Mouse (Mus musculus) liver, adult 2 months (tissue): ENCODE measurements around the gene Hist1h2ak. TPM values are rescaled to one million over a fixed set of nuclear protein-coding genes. Genes with fewer than 3 reads are reported as not detected.
"Not testable (repeated sequence)": the region's sequence is repeated elsewhere in the genome, so short reads cannot be mapped to it uniquely, and the experiment has no call there.

ENCODE experiments used
- DNase-seq: peaks from one replicate; pipeline ENCODE4 v3.0.0-alpha.2; 2011; ENCODE audit warnings: low read depth, low spot score; ENCODE audit errors: extremely low read depth
- H3K27ac ChIP-seq: fragments of 200-500 bp; replicated peaks from 2 replicates; pipeline ENCODE4 v1.5.1; 2012; ENCODE audit warnings: low read depth, mild to moderate bottlenecking, control low read depth, inconsistent platforms, low read length; ENCODE audit not compliant: insufficient read depth
- H3K27me3 ChIP-seq: fragments of 200-500 bp; 2 replicates; pipeline ENCODE4 v1.6.1; 2012; ENCODE audit warnings: mild to moderate bottlenecking, moderate library complexity, low read length, inconsistent platforms; ENCODE audit not compliant: control insufficient read depth, insufficient read depth
- H3K36me3 ChIP-seq: fragments of 200-500 bp; 2 replicates; pipeline ENCODE4 v1.6.1; 2012; ENCODE audit warnings: low read length, inconsistent platforms; ENCODE audit not compliant: control insufficient read depth, insufficient read depth
- H3K4me1 ChIP-seq: fragments of 200-500 bp; 2 replicates; pipeline ENCODE4 v1.6.1; 2011; ENCODE audit warnings: low read length; ENCODE audit not compliant: control insufficient read depth, insufficient read depth
- H3K4me3 ChIP-seq: fragments of 200-500 bp; 2 replicates; pipeline ENCODE4 v1.5.1; 2011; ENCODE audit warnings: low read depth, mild to moderate bottlenecking, control low read depth, low read length, moderate library complexity; ENCODE audit not compliant: insufficient read depth
- H3K79me2 ChIP-seq: fragments of 200-500 bp; 2 replicates; pipeline ENCODE4 v1.6.1; 2012; ENCODE audit warnings: inconsistent platforms, mild to moderate bottlenecking, low read length, moderate library complexity; ENCODE audit not compliant: control insufficient read depth, insufficient read depth
- H3K9ac ChIP-seq: fragments of 200-500 bp; 2 replicates; pipeline ENCODE4 v1.6.1; 2012; ENCODE audit warnings: low read depth, mild to moderate bottlenecking, control low read depth, inconsistent platforms, low read length
- CTCF ChIP-seq: fragments of 200-500 bp; IDR thresholded peaks from 2 replicates; pipeline ENCODE4 v1.5.1; 2011; ENCODE audit warnings: low read depth, low read length, control low read depth
- POLR2A ChIP-seq: fragments of 200-500 bp; IDR thresholded peaks from 2 replicates; pipeline ENCODE4 v1.6.1; 2011; ENCODE audit warnings: low read length, control low read depth; ENCODE audit not compliant: insufficient read depth; ENCODE audit errors: extremely low read depth
- WGBS: fragments of 180-500 bp; shearing (Covaris S2); methylation state at CpG from one replicate; pipeline ENCODE4 v1.1.7; 2018; 5-methylcytosine and 5-hydroxymethylcytosine counted together
- polyA plus RNA-seq: library from polyadenylated mRNA; depleted of rRNA; stranded (reverse); fragments of >200 nt; gene quantifications from 2 replicates; pipeline ENCODE4 v1.2.3, GENCODE M21; 2012
- total RNA-seq: library from RNA; depleted of rRNA; stranded (reverse); fragments of >200 nt; gene quantifications from 2 replicates; pipeline ENCODE4 v1.2.3, GENCODE M21; 2014

Hist1h2ak gene
- total and polyA plus RNA-seq, 2 experiments, result 3.3 TPM; not detected in 1

DNA sequence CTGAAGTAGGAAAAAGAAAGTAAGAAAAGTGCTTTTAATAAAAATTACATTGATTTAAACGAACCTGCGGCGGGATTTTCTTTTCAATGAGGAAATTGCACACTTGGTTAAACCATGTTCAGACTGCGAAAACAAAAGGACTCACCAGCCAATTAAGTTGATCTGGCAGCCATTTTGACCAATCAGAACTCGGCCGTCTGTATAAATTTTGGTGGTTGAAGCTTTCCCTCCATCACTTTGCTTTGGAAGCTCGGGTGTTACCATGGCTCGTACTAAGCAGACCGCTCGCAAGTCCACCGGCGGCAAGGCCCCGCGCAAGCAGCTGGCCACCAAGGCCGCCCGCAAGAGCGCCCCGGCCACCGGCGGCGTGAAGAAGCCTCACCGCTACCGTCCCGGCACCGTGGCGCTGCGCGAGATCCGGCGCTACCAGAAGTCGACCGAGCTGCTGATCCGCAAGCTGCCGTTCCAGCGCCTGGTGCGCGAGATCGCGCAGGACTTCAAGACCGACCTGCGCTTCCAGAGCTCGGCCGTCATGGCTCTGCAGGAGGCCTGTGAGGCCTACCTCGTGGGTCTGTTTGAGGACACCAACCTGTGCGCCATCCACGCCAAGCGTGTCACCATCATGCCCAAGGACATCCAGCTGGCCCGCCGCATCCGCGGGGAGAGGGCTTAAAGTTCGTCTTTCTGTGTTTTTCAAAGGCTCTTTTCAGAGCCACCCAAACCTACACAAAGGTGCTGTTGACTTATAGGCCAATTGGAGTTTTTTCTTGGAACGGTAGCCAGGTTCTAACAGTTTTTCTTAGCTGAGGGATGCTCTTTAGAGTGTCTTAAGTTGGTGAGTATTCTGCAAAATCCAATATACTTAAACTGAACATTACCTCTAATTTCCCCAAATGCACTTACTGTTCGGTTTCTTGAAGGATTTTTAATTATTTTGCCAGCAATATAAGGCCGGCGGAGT lies 36.0 kb downstream of the Hist1h2ak start, which contains the start of gene Hist1h3h:
Gene Hist1h3h, plus strand, starts transcription at position 263 of the 961 bp plus-strand sequence.
- not testable (repeated sequence) for H3K36me3 ChIP-seq, H3K27me3 ChIP-seq, H3K79me2 ChIP-seq, H3K9ac ChIP-seq
- DNase-seq, result peak; percentile 68
- Histone ChIP-seq H3K27ac (0 out of 2 replicates have a peak within 1 kb of the TSS, but pooled peaks have one; percentile 30), H3K4me3 (peak within 1 kb of the TSS; percentile 46), H3K4me1 (peaks cover 20% of the 10 kb centered on the region)
- 7% methylated on average over 32 of the region's 56 CpGs for WGBS
- TF ChIP-seq POLR2A, result 0 out of 2 replicates have a peak, but pooled peaks have one; percentile 17

DNA sequence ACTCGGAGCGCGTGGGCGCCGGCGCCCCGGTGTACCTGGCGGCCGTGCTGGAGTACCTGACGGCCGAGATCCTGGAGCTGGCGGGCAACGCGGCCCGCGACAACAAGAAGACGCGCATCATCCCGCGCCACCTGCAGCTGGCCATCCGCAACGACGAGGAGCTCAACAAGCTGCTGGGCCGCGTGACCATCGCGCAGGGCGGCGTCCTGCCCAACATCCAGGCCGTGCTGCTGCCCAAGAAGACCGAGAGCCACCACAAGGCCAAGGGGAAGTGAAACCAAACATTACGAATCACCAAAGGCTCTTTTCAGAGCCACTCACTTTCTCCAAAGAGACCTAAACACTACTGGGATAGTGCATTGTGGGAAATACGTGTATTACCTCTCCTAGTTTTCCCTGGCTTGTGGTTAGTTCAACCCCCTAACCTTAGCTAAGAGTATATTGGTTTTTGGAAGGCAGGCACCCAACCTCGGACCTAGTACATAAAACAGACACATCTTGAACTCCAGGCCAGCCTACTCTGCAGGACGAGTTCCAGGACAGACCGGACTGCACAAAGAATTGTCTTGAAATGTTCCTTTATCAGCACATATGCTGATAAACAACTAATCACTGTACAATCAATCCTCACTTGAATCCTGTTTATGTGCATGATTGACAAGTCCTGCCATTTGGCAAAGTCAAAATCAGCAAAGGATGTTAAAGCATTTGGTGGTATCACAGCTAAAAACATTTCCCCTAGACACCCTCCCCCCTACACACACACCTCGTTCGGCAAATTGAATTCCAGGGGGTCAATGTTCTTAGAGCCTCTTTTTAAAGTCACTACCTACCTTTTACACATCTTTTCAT lies 36.9 kb downstream of the Hist1h2ak start:
- under 1% methylated on average over 15 of the region's 38 CpGs for WGBS
- H3K79me2 ChIP-seq, H3K9ac ChIP-seq, H3K36me3 ChIP-seq, H3K27me3 ChIP-seq: not testable (repeated sequence)
- 0 out of 2 replicates have a peak, but pooled peaks have one; percentile 1 for TF ChIP-seq POLR2A
- H3K4me3 ChIP-seq, result peak overlapping the region; percentile 54
- peaks cover 16% of the 10 kb centered on the region for H3K4me1 ChIP-seq
- H3K27ac ChIP-seq, result 0 out of 2 replicates have a peak overlapping the region, but pooled peaks have one; percentile 30
- DNase-seq, result peak; percentile 10

DNA sequence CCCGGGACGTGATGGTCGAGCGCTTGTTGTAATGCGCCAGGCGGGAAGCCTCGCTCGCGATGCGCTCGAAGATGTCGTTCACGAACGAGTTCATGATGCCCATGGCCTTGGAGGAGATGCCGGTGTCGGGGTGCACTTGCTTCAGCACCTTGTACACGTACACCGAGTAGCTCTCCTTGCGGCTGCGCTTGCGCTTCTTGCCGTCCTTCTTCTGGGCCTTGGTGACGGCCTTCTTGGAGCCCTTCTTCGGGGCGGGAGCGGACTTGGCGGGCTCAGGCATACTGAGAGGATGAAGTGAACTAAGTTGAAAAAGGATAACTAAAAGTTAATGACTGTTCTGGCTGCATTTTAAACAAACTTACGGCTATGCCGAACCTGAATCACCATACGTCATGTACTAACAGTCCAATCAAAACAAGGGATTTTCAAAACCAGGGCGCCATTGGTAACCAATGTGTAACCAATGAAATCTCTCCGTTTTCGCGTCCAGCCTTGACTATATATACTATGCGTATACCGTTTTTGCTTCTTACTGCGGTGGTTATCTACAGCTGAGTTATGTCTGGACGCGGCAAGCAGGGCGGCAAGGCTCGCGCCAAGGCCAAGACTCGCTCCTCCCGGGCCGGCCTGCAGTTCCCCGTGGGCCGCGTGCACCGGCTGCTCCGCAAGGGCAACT lies 37.6 kb downstream of the Hist1h2ak start, which contains the start of the genes Hist1h2bl and Hist1h2ai:
Gene Hist1h2bl, minus strand, starts transcription at position 280 of the 676 bp plus-strand sequence.
Gene Hist1h2ai, plus strand, starts transcription at position 559 of the 676 bp plus-strand sequence.
- peak within 1 kb of the TSS; percentile 54 for H3K4me3 ChIP-seq
- H3K36me3 ChIP-seq, H3K27me3 ChIP-seq, H3K79me2 ChIP-seq: not testable (repeated sequence)
- 0 out of 2 replicates have a peak within 1 kb of the TSS, but pooled peaks have one; percentile 12 for H3K9ac ChIP-seq
- H3K4me1 ChIP-seq, result peaks cover 12% of the 10 kb centered on the region
- peak; percentile 75 for DNase-seq
- 0 out of 2 replicates have a peak within 1 kb of the TSS, but pooled peaks have one; percentile 30 for H3K27ac ChIP-seq
- WGBS, result 2% methylated on average over 36 of the region's 50 CpGs
- peak; percentile 40; the same call in 1 of the 2 replicates for TF ChIP-seq POLR2A

DNA sequence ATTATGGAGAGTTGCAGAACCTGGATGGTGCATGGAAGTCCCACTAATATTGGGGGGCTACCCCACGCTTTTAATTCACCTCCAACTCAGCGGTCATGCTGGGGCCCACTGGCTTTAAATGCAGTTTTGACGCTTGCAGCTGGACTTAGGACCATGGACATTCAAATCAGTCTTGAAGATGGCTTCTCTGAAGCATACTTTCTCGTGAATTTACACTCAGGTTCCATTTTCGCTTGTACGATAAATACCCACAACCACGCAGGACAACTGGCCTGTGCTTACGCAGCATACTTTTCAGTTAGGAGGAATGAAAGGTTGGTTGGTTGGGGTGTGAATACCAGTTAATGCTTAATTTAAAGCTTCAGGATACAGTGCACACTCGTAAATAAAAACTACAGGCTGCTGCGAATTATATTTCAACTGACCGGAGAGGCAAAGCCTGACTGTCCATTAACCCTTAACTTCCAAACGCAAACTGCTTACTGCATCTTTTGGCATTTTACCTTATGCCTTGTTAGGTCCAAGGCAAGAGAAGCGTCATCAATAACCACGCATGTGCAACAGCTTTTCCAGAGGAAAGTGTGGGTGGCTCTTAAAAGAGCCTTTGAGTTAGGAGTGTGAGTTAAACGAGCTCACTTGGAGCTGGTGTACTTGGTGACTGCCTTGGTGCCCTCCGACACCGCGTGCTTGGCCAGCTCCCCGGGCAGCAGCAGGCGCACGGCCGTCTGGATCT lies 38.3 kb downstream of the Hist1h2ak start:
- Histone ChIP-seq H3K4me1 (peaks cover 11% of the 10 kb centered on the region), H3K9ac (0 out of 2 replicates have a peak overlapping the region, but pooled peaks have one; percentile 12), H3K27me3 (no peaks in the 10 kb centered on the region), H3K27ac (no peak overlapping the region), H3K4me3 (peak overlapping the region; percentile 27), H3K79me2 (no peaks in the 10 kb centered on the region), H3K36me3 (no peaks in the 10 kb centered on the region)
- DNase-seq, result no peak
- under 1% methylated on average over 22 of the region's 22 CpGs for WGBS
- TF ChIP-seq CTCF (no peak), POLR2A (no peak)

DNA sequence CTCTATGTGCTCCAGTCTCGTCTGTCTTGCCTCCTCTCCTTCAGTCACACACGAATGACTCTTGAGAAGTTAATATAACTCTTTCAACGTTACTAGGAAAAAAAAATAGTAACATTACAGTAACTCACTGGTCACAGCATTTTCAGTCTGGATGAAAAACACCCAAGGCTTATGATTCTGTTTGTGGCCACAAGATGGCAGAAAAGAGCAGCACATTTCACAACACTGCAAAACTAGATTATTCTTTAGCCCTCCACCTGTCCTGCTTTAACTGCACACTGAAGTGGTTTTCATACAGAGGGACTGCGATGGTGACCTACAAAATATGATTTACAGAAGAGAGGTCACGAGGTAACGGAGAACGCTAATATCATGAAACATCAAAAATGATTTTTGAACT lies 38.9 kb downstream of the Hist1h2ak start:
- peaks cover 11% of the 10 kb centered on the region for H3K4me1 ChIP-seq

More for the DNA sequence above, 38.9 kb downstream of the Hist1h2ak start:
- Histone ChIP-seq H3K27ac (no peak overlapping the region), H3K27me3 (no peaks in the 10 kb centered on the region), H3K79me2 (no peaks in the 10 kb centered on the region), H3K4me3 (no peak overlapping the region), H3K9ac (no peak overlapping the region), H3K36me3 (no peaks in the 10 kb centered on the region)
- 2% methylated on average over 7 of the region's 7 CpGs for WGBS
- peak; percentile 56 for DNase-seq
- TF ChIP-seq CTCF (peak; percentile 62), POLR2A (no peak)
